Mouse (Mus musculus): ENCODE data around the gene Mcoln3. TPM values are rescaled to one million over a fixed set of nuclear protein-coding genes. Genes with fewer than 3 reads are reported as not detected.
A peak's percentile ranks its signal among the peaks of the same experiment; 100 is the strongest.

Gene Mcoln3
- total and polyA plus RNA-seq, 3 experiments, result 5.2 to 11.3 (median 5.3) TPM

GRCm38 (mm10) chr3:146150560-146150959 is 33.3 kb downstream of the Mcoln3 start:
- DNase-seq (ENCODE audit: extremely low read depth), result peak; percentile 85
- in situ Hi-C loops (cut with MboI; ENCODE audit: low pct_ligation_motif_present, low pct_unique_long_range_greater_than_20kb, low sequenced_read_pairs), result no loop called here
- peak overlapping the region; percentile 53 for H3K27ac ChIP-seq (ENCODE audit: insufficient read depth, low read depth)

DNA sequence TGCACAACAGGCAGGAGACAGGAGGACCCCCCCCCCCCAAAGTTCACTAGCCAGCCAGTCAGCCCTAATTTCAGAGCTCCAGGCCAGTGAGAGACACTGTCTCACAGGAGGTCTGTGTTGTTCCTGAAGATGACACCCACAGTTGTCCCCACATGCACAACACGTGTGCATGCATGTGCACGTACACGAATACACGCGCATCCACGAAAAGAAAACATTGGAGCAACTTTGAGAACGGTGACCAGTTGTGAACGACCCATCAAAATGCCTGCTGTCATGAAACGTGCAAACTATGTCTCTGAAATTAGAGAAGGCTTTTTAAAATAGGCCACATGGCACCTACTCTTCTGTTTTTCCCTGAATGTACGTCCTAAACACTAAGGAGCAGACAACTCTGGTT is 34.1 kb downstream of the Mcoln3 start:
- Histone ChIP-seq H3K27ac (ENCODE audit: insufficient read depth, low read depth) (peak overlapping the region; percentile 55), H3K79me2 (replicated peaks; ENCODE audit: control insufficient read depth, extremely low read depth, insufficient read depth, poor library complexity, severe bottlenecking) (peaks cover 27% of the 10 kb centered on the region), H3K4me2 (ENCODE audit: insufficient read depth, low read depth, poor library complexity, severe bottlenecking) (peak overlapping the region; percentile 57), H3K9me3 (replicated peaks; ENCODE audit: low read length) (no peaks in the 10 kb centered on the region), H3K27me3 (replicated peaks) (no peaks in the 10 kb centered on the region), H3K4me3 (replicated peaks in 1 of 3; ENCODE audit: low read depth in 2 of 3, low read length in 2 of 3, poor library complexity in 1 of 3) (peak overlapping the region; percentile 66 to 82 (median 77)), H3K36me3 (replicated peaks in 1 of 2; ENCODE audit: control insufficient read depth in 1 of 2, insufficient read depth in 1 of 2, low read length in 1 of 2) (no peaks in the 10 kb centered on the region), H3K4me1 (ENCODE audit: control insufficient read depth in 1 of 2, insufficient read depth in 2 of 2) (peaks cover 8 to 74% of the 10 kb centered on the region in 2 experiments), H3K9ac (ENCODE audit: insufficient read depth, low read depth) (peak overlapping the region; percentile 82)
- peak; percentile 22 for DNase-seq (ENCODE audit: extremely low read depth)
- in situ Hi-C loops (cut with MboI; ENCODE audit: low pct_ligation_motif_present, low pct_unique_long_range_greater_than_20kb, low sequenced_read_pairs) (no loop called here), dilution Hi-C loops (cut with MboI; ENCODE audit: extremely low pct_ligation_motif_present, extremely low pct_unique_long_range_greater_than_20kb, low sequenced_read_pairs) (no loop called here)
- TF ChIP-seq CHD1 (IDR thresholded peaks at IDR 0.05; ENCODE audit: low read depth, low read length), result 0 out of 2 replicates have a peak, but pooled peaks have one; percentile 0
- TF ChIP-seq CHD2 (IDR thresholded peaks at IDR 0.05; ENCODE audit: low read length), result no peak
- TF ChIP-seq KAT2A (IDR thresholded peaks at IDR 0.05; ENCODE audit: insufficient replicate concordance, low read length), result no peak
- no peak for TF ChIP-seq CTCF (conservative IDR thresholded peaks at IDR 0.05 in 1 of 2, IDR thresholded peaks at IDR 0.05 in 1 of 2; ENCODE audit: low read depth in 2 of 2, low read length in 2 of 2)
- TF ChIP-seq MAFK (IDR thresholded peaks at IDR 0.05; ENCODE audit: insufficient replicate concordance, low read length), result 0 out of 2 replicates have a peak, but pooled peaks have one; percentile 1
- TF ChIP-seq HCFC1 (IDR thresholded peaks at IDR 0.05; ENCODE audit: low read depth, low read length), result no peak
- peak; percentile 87; the same call in 1 of the 2 replicates for TF ChIP-seq SIN3A (IDR thresholded peaks at IDR 0.05; ENCODE audit: low read length)
- TF ChIP-seq EP300 (IDR thresholded peaks at IDR 0.05; ENCODE audit: low read length), result peak; percentile 5; the same call in 1 of the 2 replicates
- TF ChIP-seq MXI1 (IDR thresholded peaks at IDR 0.05; ENCODE audit: low read depth, low read length), result peak; percentile 88
- TF ChIP-seq MYC (IDR thresholded peaks at IDR 0.05; ENCODE audit: low read depth, low read length), result peak; percentile 91
- TF ChIP-seq MAX (IDR thresholded peaks at IDR 0.05; ENCODE audit: low read length), result peak; percentile 92
- no peak for TF ChIP-seq USF2 (conservative IDR thresholded peaks at IDR 0.05; ENCODE audit: low read depth, low read length)
- peak; percentile 84 for TF ChIP-seq BHLHE40 (IDR thresholded peaks at IDR 0.05; ENCODE audit: low read depth, low read length)
- no peak for TF ChIP-seq ZC3H11A (IDR thresholded peaks at IDR 0.05; ENCODE audit: low read depth, low read length)
- peak; percentile 21; the same call in 1 of the 2 replicates for TF ChIP-seq POLR2AphosphoS2 (IDR thresholded peaks at IDR 0.05; ENCODE audit: low read depth, low read length)
- no peak for TF ChIP-seq UBTF (IDR thresholded peaks at IDR 0.05; ENCODE audit: low read depth, low read length)

More at GRCm38 (mm10) chr3:146150560-146150959, 33.3 kb downstream of the Mcoln3 start:
- Histone ChIP-seq H3K9ac (ENCODE audit: insufficient read depth, low read depth) (peak overlapping the region; percentile 82), H3K79me2 (replicated peaks; ENCODE audit: control insufficient read depth, extremely low read depth, insufficient read depth, poor library complexity, severe bottlenecking) (peaks cover 20% of the 10 kb centered on the region), H3K4me2 (ENCODE audit: insufficient read depth, low read depth, poor library complexity, severe bottlenecking) (peak overlapping the region; percentile 57), H3K9me3 (replicated peaks; ENCODE audit: low read length) (no peaks in the 10 kb centered on the region), H3K4me1 (ENCODE audit: control insufficient read depth in 1 of 2, insufficient read depth in 2 of 2) (peaks cover 13 to 74% of the 10 kb centered on the region in 2 experiments), H3K36me3 (replicated peaks in 1 of 2; ENCODE audit: control insufficient read depth in 1 of 2, insufficient read depth in 1 of 2, low read length in 1 of 2) (no peaks in the 10 kb centered on the region), H3K27me3 (replicated peaks) (no peaks in the 10 kb centered on the region), H3K4me3 (replicated peaks in 1 of 3; ENCODE audit: low read depth in 2 of 3, low read length in 2 of 3, poor library complexity in 1 of 3) (peak overlapping the region; percentile 66 to 82 (median 77))
- dilution Hi-C loops (cut with MboI; ENCODE audit: extremely low pct_ligation_motif_present, extremely low pct_unique_long_range_greater_than_20kb, low sequenced_read_pairs), result no loop called here
- TF ChIP-seq ZNF384 (IDR thresholded peaks at IDR 0.05; ENCODE audit: low read depth, low read length) (peak; percentile 31; the same call in 1 of the 2 replicates), NELFE (IDR thresholded peaks at IDR 0.05; ENCODE audit: low read depth, low read length) (peak; percentile 32), E2F4 (IDR thresholded peaks at IDR 0.05; ENCODE audit: insufficient replicate concordance, low read depth, low read length) (no peak; the same call in 1 of the 2 replicates), RCOR1 (conservative IDR thresholded peaks at IDR 0.05; ENCODE audit: low read depth, low read length) (no peak), MEF2A (IDR thresholded peaks at IDR 0.05; ENCODE audit: borderline replicate concordance, low read depth, low read length) (peak; percentile 50; the same call in 1 of the 2 replicates), MAZ (IDR thresholded peaks at IDR 0.05; ENCODE audit: low read depth, low read length) (peak; percentile 42; the same call in 1 of the 2 replicates), ZMIZ1 (IDR thresholded peaks at IDR 0.05; ENCODE audit: low read depth, low read length) (no peak), CHD1 (IDR thresholded peaks at IDR 0.05; ENCODE audit: low read depth, low read length) (no peak), POLR2A (IDR thresholded peaks at IDR 0.05; ENCODE audit: low read depth, low read length) (peak; percentile 62), RAD21 (IDR thresholded peaks at IDR 0.05; ENCODE audit: low read depth, low read length) (peak; percentile 2), HCFC1 (IDR thresholded peaks at IDR 0.05; ENCODE audit: low read depth, low read length) (no peak; the same call in 1 of the 2 replicates), JUN (IDR thresholded peaks at IDR 0.05; ENCODE audit: insufficient read depth, low read depth, low read length) (0 out of 2 replicates have a peak, but pooled peaks have one; percentile 2), NRF1 (IDR thresholded peaks at IDR 0.05; ENCODE audit: low read depth, low read length) (0 out of 2 replicates have a peak, but pooled peaks have one; percentile 7), MXI1 (IDR thresholded peaks at IDR 0.05; ENCODE audit: low read depth, low read length) (0 out of 2 replicates have a peak, but pooled peaks have one; percentile 33), MAX (IDR thresholded peaks at IDR 0.05; ENCODE audit: low read length) (peak; percentile 76), IRF4 (IDR thresholded peaks at IDR 0.05; ENCODE audit: low read depth, low read length) (no peak), SIN3A (IDR thresholded peaks at IDR 0.05; ENCODE audit: low read length) (peak; percentile 64), ETS1 (conservative IDR thresholded peaks at IDR 0.05; ENCODE audit: low read depth, low read length) (peak; percentile 49), ZC3H11A (IDR thresholded peaks at IDR 0.05; ENCODE audit: low read depth, low read length) (no peak), GABPA (IDR thresholded peaks at IDR 0.05; ENCODE audit: insufficient replicate concordance, low read depth, low read length) (no peak), UBTF (IDR thresholded peaks at IDR 0.05; ENCODE audit: low read depth, low read length) (peak; percentile 70; the same call in 1 of the 2 replicates), TCF12 (IDR thresholded peaks at IDR 0.05; ENCODE audit: low read depth, low read length) (peak; percentile 89), BHLHE40 (IDR thresholded peaks at IDR 0.05; ENCODE audit: low read depth, low read length) (peak; percentile 53), JUND (conservative IDR thresholded peaks at IDR 0.05; ENCODE audit: low read depth, low read length) (no peak; the same call in 1 of the 2 replicates), TBP (conservative IDR thresholded peaks at IDR 0.05; ENCODE audit: low read depth, low read length) (peak; percentile 71; the same call in 1 of the 2 replicates)
